Mouse (Mus musculus) cerebellum, adult 2 months (tissue): ENCODE data around the gene Mettl16.

ENCODE experiments used
- CTCF ChIP-seq: fragments of 200-500 bp; IDR thresholded peaks from 2 replicates; pipeline ENCODE4 v1.5.1; 2011; ENCODE audit warnings: low read depth, mild to moderate bottlenecking, control low read depth, low read length, moderate library complexity, borderline replicate concordance; ENCODE audit not compliant: insufficient read depth
- POLR2A ChIP-seq: fragments of 200-500 bp; IDR thresholded peaks from 2 replicates; pipeline ENCODE4 v1.6.1; 2011; ENCODE audit warnings: low read length, control low read depth, borderline replicate concordance; ENCODE audit not compliant: insufficient read depth

- no peak for TF ChIP-seq CTCF
- TF ChIP-seq POLR2A: no peak
Observed at GRCm38 (mm10) chr11:74737861-74738260, 32.8 kb upstream of the Mettl16 start.
